Mouse (Mus musculus): ENCODE data around the gene Hoxc5. TPM values are rescaled to one million over a fixed set of nuclear protein-coding genes. Genes with fewer than 3 reads are reported as not detected.

Hoxc5 gene
- polyA plus RNA-seq, 1 experiment from 2014 or later, result 17.5 TPM

DNA sequence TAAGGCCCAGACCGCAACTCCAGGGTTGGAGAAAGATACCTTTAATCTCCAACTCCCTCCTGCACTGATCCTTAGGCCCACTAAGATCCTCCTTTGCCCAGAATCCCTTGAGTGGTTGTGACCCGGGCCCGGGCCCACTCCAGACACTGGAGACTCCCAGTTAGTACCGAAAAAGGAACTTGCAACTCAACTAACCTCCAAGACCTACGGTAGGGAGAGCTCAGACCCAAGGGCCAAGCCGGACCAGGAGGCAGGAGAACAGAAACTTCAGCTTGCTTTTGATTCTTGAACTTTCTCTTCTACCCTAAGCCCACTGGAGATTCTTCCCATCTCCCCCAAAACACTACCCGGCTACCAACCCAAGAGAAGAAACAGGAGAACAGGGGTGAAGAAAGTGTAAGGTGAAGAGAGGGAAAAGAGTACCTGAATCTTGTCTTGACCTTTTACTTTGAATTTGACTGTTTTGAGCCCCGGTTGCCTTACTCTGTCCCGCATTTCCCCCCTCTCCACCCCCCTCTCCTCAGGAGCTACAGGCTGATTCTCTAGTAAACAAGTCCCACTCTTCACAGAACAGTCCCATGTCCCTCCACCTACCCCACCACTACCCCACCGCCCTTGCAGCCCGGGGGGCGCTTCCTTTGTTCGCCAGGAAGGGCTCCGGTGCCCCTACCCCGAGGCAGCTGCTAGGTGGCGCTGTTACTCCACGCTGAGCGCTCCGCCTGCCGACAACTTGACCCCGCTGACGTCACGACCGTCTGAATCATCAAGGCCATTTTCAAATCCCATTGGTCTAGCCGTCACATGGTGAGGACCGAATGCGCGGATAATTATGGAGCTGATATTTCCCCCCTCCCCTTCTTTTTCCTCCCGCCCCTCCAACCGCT is 1.1 kb upstream of the Hoxc5 start:
- no peak overlapping the region for H3K27ac ChIP-seq (ENCODE audit: low read length)
- H3K4me2 ChIP-seq (ENCODE audit: low read depth, low read length), result peak overlapping the region; percentile 33; the same call in 1 of the 2 replicates
- 4% methylated on average over 29 of the region's 30 CpGs for WGBS
- peak overlapping the region; percentile 4; the same call in 1 of the 2 replicates for H3K4me3 ChIP-seq (replicated peaks; ENCODE audit: low read length)
- no peaks in the 10 kb centered on the region for H3K4me1 ChIP-seq (ENCODE audit: control insufficient read depth, insufficient read depth, low read length)
- ATAC-seq (ENCODE audit: insufficient read depth, low FRiP score), result peak; percentile 50; the same call in 1 of the 2 replicates
- peaks cover 93% of the 10 kb centered on the region for H3K27me3 ChIP-seq (ENCODE audit: control insufficient read depth, insufficient read depth, low read length)
- no peak overlapping the region for H3K9ac ChIP-seq (ENCODE audit: low read length)
- no peaks in the 10 kb centered on the region for H3K9me3 ChIP-seq (replicated peaks; ENCODE audit: control insufficient read depth, low read length)
- H3K36me3 ChIP-seq (ENCODE audit: control insufficient read depth, insufficient read depth, low read length), result no peaks in the 10 kb centered on the region

DNA sequence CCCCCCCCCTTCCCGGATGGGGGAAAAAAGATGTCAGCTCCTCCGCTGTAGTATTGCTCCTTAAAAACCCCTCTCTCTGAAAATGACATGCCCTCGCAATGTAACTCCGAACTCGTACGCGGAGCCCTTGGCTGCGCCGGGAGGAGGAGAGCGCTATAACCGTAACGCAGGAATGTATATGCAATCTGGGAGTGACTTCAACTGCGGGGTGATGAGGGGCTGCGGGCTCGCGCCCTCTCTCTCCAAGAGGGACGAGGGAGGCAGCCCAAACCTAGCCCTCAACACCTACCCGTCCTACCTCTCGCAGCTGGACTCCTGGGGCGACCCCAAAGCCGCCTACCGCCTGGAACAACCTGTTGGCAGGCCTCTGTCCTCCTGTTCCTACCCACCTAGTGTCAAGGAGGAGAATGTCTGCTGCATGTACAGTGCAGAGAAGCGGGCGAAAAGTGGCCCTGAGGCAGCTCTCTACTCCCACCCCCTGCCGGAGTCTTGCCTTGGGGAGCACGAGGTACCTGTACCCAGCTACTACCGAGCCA is 399 bp upstream of the Hoxc5 start, which contains the start of gene Hoxc10:
Hoxc10 (plus strand) TSS at position 21 of the 536 bp plus-strand sequence.
- ATAC-seq (ENCODE audit: insufficient read depth, low FRiP score), result no peak
- Histone ChIP-seq H3K4me2 (ENCODE audit: low read depth, low read length) (peak within 1 kb of the TSS; percentile 33; the same call in 1 of the 2 replicates), H3K27me3 (ENCODE audit: control insufficient read depth, insufficient read depth, low read length) (peaks cover 93% of the 10 kb centered on the region), H3K9ac (ENCODE audit: low read length) (no peak within 1 kb of the TSS), H3K27ac (ENCODE audit: low read length) (no peak within 1 kb of the TSS), H3K4me1 (ENCODE audit: control insufficient read depth, insufficient read depth, low read length) (no peaks in the 10 kb centered on the region), H3K9me3 (replicated peaks; ENCODE audit: control insufficient read depth, low read length) (no peaks in the 10 kb centered on the region), H3K4me3 (replicated peaks; ENCODE audit: low read length) (peak within 1 kb of the TSS; percentile 4; the same call in 1 of the 2 replicates), H3K36me3 (ENCODE audit: control insufficient read depth, insufficient read depth, low read length) (no peaks in the 10 kb centered on the region)
- WGBS, result 2% methylated on average over 27 of the region's 27 CpGs

- no peak overlapping the region for H3K4me2 ChIP-seq (ENCODE audit: low read depth, low read length)
- H3K9ac ChIP-seq (ENCODE audit: low read length), result no peak overlapping the region
- no peak overlapping the region for H3K4me3 ChIP-seq (replicated peaks; ENCODE audit: low read length)
- H3K9me3 ChIP-seq (replicated peaks; ENCODE audit: control insufficient read depth, low read length), result no peaks in the 10 kb centered on the region
- no peaks in the 10 kb centered on the region for H3K4me1 ChIP-seq (ENCODE audit: control insufficient read depth, insufficient read depth, low read length)
- 3% methylated on average over 34 of the region's 34 CpGs for WGBS
- no peak overlapping the region for H3K27ac ChIP-seq (ENCODE audit: low read length)
- H3K36me3 ChIP-seq (ENCODE audit: control insufficient read depth, insufficient read depth, low read length), result no peaks in the 10 kb centered on the region
- no peak for ATAC-seq (ENCODE audit: insufficient read depth, low FRiP score)
- H3K27me3 ChIP-seq (ENCODE audit: control insufficient read depth, insufficient read depth, low read length), result peaks cover 95% of the 10 kb centered on the region
These were observed 511 bp downstream of the Hoxc5 start for GRCm38 (mm10) chr15:102967511-102968397.

DNA sequence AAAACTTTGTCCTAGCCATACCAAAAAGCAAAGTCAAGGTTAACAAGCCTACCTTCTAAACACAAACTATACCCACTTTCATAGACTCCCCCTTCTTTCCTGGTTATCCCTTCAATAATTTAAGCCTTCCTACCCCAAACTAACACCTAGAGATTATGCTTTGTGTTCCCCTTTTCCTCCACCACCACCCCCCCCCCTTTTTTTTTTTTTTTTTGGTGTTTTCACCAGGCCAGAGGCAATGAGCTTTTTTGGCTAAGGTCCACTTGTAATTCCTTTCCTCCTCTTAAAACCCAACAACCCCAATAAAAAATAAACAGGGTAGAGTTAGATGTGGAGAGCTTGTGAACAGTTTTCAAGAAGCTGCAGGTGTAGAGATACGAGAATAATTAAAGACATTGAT is 2.1 kb downstream of the Hoxc5 start:
- Histone ChIP-seq H3K4me1 (ENCODE audit: control insufficient read depth, insufficient read depth, low read length) (no peaks in the 10 kb centered on the region), H3K27me3 (ENCODE audit: control insufficient read depth, insufficient read depth, low read length) (peaks cover 96% of the 10 kb centered on the region), H3K9ac (ENCODE audit: low read length) (no peak overlapping the region), H3K36me3 (ENCODE audit: control insufficient read depth, insufficient read depth, low read length) (no peaks in the 10 kb centered on the region), H3K9me3 (replicated peaks; ENCODE audit: control insufficient read depth, low read length) (no peaks in the 10 kb centered on the region), H3K4me2 (ENCODE audit: low read depth, low read length) (no peak overlapping the region), H3K27ac (ENCODE audit: low read length) (no peak overlapping the region), H3K4me3 (replicated peaks; ENCODE audit: low read length) (no peak overlapping the region)
- ATAC-seq (ENCODE audit: insufficient read depth, low FRiP score), result no peak
- WGBS, result 47% methylated on average over 1 of the region's 1 CpGs

- Histone ChIP-seq H3K9ac (ENCODE audit: low read length) (no peak overlapping the region), H3K4me3 (replicated peaks; ENCODE audit: low read length) (no peak overlapping the region), H3K36me3 (ENCODE audit: control insufficient read depth, insufficient read depth, low read length) (no peaks in the 10 kb centered on the region), H3K9me3 (replicated peaks; ENCODE audit: control insufficient read depth, low read length) (no peaks in the 10 kb centered on the region), H3K27me3 (ENCODE audit: control insufficient read depth, insufficient read depth, low read length) (peaks cover 93% of the 10 kb centered on the region), H3K4me2 (ENCODE audit: low read depth, low read length) (no peak overlapping the region), H3K27ac (ENCODE audit: low read length) (no peak overlapping the region), H3K4me1 (ENCODE audit: control insufficient read depth, insufficient read depth, low read length) (no peaks in the 10 kb centered on the region)
- no peak for ATAC-seq (ENCODE audit: insufficient read depth, low FRiP score)
- WGBS, result 2% methylated on average over 12 of the region's 12 CpGs
These were observed 3.5 kb downstream of the Hoxc5 start for GRCm38 (mm10) chr15:102970740-102971139.

GRCm38 (mm10) chr15:102972254-102972653 is 5.0 kb downstream of the Hoxc5 start:
- Histone ChIP-seq H3K4me1 (ENCODE audit: control insufficient read depth, insufficient read depth, low read length) (0 out of 2 replicates have a peak, but pooled peaks cover 3% of the 10 kb centered on the region), H3K27ac (ENCODE audit: low read length) (no peak overlapping the region), H3K27me3 (ENCODE audit: control insufficient read depth, insufficient read depth, low read length) (peaks cover 90% of the 10 kb centered on the region), H3K9me3 (replicated peaks; ENCODE audit: control insufficient read depth, low read length) (no peaks in the 10 kb centered on the region), H3K9ac (ENCODE audit: low read length) (no peak overlapping the region), H3K4me3 (replicated peaks; ENCODE audit: low read length) (no peak overlapping the region), H3K4me2 (ENCODE audit: low read depth, low read length) (no peak overlapping the region), H3K36me3 (ENCODE audit: control insufficient read depth, insufficient read depth, low read length) (no peaks in the 10 kb centered on the region)
- no peak for ATAC-seq (ENCODE audit: insufficient read depth, low FRiP score)
- 3% methylated on average over 21 of the region's 21 CpGs for WGBS

DNA sequence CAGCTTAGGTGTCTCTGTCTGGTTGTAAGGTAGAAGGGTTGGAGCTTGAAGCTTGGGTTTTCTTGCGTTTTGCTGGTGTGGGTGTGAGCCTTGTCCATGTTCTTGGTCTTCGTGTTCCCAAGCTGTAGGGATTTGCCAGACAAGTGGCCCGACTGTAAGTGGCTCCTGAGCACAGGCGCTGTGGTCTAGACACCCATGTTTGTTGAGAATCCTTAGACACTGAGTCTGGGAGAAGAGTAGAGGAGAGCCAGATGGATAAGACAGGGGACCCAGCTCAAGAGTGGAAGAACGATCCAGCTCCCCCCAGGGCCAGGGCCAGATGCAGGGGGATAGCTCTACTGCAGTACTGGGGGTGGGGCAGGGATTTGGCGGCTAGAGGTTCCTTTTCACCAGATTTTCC is 5.5 kb downstream of the Hoxc5 start:
- H3K27ac ChIP-seq (ENCODE audit: low read length), result no peak overlapping the region
- no peak overlapping the region for H3K4me3 ChIP-seq (replicated peaks; ENCODE audit: low read length)
- H3K4me1 ChIP-seq (ENCODE audit: control insufficient read depth, insufficient read depth, low read length), result 0 out of 2 replicates have a peak, but pooled peaks cover 3% of the 10 kb centered on the region
- H3K9me3 ChIP-seq (replicated peaks; ENCODE audit: control insufficient read depth, low read length), result no peaks in the 10 kb centered on the region
- no peak for ATAC-seq (ENCODE audit: insufficient read depth, low FRiP score)
- no peak overlapping the region for H3K9ac ChIP-seq (ENCODE audit: low read length)
- no peaks in the 10 kb centered on the region for H3K36me3 ChIP-seq (ENCODE audit: control insufficient read depth, insufficient read depth, low read length)
- WGBS, result 3% methylated on average over 6 of the region's 6 CpGs
- H3K4me2 ChIP-seq (ENCODE audit: low read depth, low read length), result no peak overlapping the region
- H3K27me3 ChIP-seq (ENCODE audit: control insufficient read depth, insufficient read depth, low read length), result peaks cover 90% of the 10 kb centered on the region

DNA sequence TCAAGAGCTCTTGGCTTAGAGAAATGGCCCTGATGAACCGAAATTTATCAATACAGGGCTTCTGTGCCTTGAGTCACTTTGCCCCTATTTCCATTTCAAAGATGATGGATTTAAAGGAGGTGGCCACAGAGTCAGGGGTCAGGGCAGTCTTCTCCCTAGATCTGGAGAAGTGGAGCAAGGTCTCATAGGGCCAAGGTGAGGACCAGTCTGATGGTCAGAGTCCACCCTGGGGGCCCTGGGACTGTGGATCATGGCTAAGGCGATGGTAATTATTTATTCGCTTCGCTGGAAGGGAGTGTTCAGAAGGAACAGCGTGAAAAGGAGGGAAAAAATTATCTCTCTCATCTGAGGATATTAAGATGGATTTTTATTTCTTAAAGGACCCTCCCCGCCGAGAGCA is 7.8 kb downstream of the Hoxc5 start:
- no peak for ATAC-seq (ENCODE audit: insufficient read depth, low FRiP score)

More for the DNA sequence above, 7.8 kb downstream of the Hoxc5 start:
- no peak overlapping the region for H3K27ac ChIP-seq (ENCODE audit: low read length)
- no peak overlapping the region for H3K9ac ChIP-seq (ENCODE audit: low read length)
- H3K36me3 ChIP-seq (ENCODE audit: control insufficient read depth, insufficient read depth, low read length), result no peaks in the 10 kb centered on the region
- no peaks in the 10 kb centered on the region for H3K9me3 ChIP-seq (replicated peaks; ENCODE audit: control insufficient read depth, low read length)
- WGBS, result 7% methylated on average over 7 of the region's 7 CpGs
- H3K4me3 ChIP-seq (replicated peaks; ENCODE audit: low read length), result no peak overlapping the region
- H3K4me1 ChIP-seq (ENCODE audit: control insufficient read depth, insufficient read depth, low read length), result 0 out of 2 replicates have a peak, but pooled peaks cover 3% of the 10 kb centered on the region
- peaks cover 93% of the 10 kb centered on the region for H3K27me3 ChIP-seq (ENCODE audit: control insufficient read depth, insufficient read depth, low read length)
- H3K4me2 ChIP-seq (ENCODE audit: low read depth, low read length), result no peak overlapping the region

All from stomach, embryonic 16.5 days (tissue).